Mouse (Mus musculus): ENCODE results near the gene Catsper3.

Catsper3 gene

GRCm38 (mm10) chr13:55784268-55784667, at the start of gene Catsper3:
Gene Catsper3, plus strand, starts transcription at chr13:55784568.
- no peak for DNase-seq

GRCm38 (mm10) chr13:55737885-55738284, 46.5 kb upstream of the Catsper3 start:
- DNase-seq, result no peak

GRCm38 (mm10) chr13:55742306-55742705, 42.1 kb upstream of the Catsper3 start:
- DNase-seq, result no peak

- DNase-seq, result no peak
These were observed 30.0 kb upstream of the Catsper3 start for GRCm38 (mm10) chr13:55754380-55754779.

- no peak for DNase-seq
These were observed 27.6 kb upstream of the Catsper3 start for GRCm38 (mm10) chr13:55756789-55757188.

- peak in 1 of 2 experiments; percentile 23 for DNase-seq
These were observed 26.7 kb upstream of the Catsper3 start for GRCm38 (mm10) chr13:55757645-55758044.

GRCm38 (mm10) chr13:55760576-55760975, 23.8 kb upstream of the Catsper3 start:
- no peak for DNase-seq

GRCm38 (mm10) chr13:55761486-55761885, 22.9 kb upstream of the Catsper3 start:
- no peak for DNase-seq

- DNase-seq, result no peak
These were observed 10.0 kb upstream of the Catsper3 start for GRCm38 (mm10) chr13:55774352-55774751.

- DNase-seq, result no peak
These were observed 9.3 kb upstream of the Catsper3 start for GRCm38 (mm10) chr13:55775056-55775455.

GRCm38 (mm10) chr13:55786120-55786519, 1.8 kb downstream of the Catsper3 start:
- DNase-seq, result no peak

GRCm38 (mm10) chr13:55801246-55801645, 16.9 kb downstream of the Catsper3 start:
- no peak for DNase-seq

GRCm38 (mm10) chr13:55803973-55804372, 19.6 kb downstream of the Catsper3 start:
- DNase-seq, result no peak

GRCm38 (mm10) chr13:55809041-55809623, 24.8 kb downstream of the Catsper3 start:
- peak in 1 of 2 experiments; percentile 3 for DNase-seq

- DNase-seq, result no peak
These were observed 25.3 kb downstream of the Catsper3 start for GRCm38 (mm10) chr13:55809707-55810106.

GRCm38 (mm10) chr13:55810947-55811346, 26.6 kb downstream of the Catsper3 start:
- DNase-seq, result peak; percentile 22 to 52

- DNase-seq, result no peak
These were observed 29.2 kb downstream of the Catsper3 start for GRCm38 (mm10) chr13:55813490-55814016.

GRCm38 (mm10) chr13:55814834-55815233, 30.5 kb downstream of the Catsper3 start:
- no peak for DNase-seq

- DNase-seq, result peak; percentile 26 to 35
These were observed 38.1 kb downstream of the Catsper3 start for GRCm38 (mm10) chr13:55822499-55822898.

- DNase-seq, result peak in 1 of 2 experiments; percentile 34
These were observed 40.0 kb downstream of the Catsper3 start for GRCm38 (mm10) chr13:55824151-55824945.

- DNase-seq, result peak; percentile 54 to 58
These were observed 40.9 kb downstream of the Catsper3 start for GRCm38 (mm10) chr13:55825245-55825681.

GRCm38 (mm10) chr13:55826008-55826671, 41.8 kb downstream of the Catsper3 start:
- peak; percentile 70 to 76 for DNase-seq

Data from cerebellum, postnatal 10 days (tissue).